Mouse (Mus musculus): ENCODE data around the gene Hmgn1. TPM values are rescaled to one million over a fixed set of nuclear protein-coding genes. Genes with fewer than 3 reads are reported as not detected.
"Not testable (repeated sequence)": the region's sequence is repeated elsewhere in the genome, so short reads cannot be mapped to it uniquely, and the experiment has no call there.

Gene Hmgn1
- polyA plus RNA-seq, 1 experiment from 2014 or later: 315 TPM

GRCm38 (mm10) chr16:96112769-96113168 lies 14.8 kb downstream of the Hmgn1 start:
- Histone ChIP-seq H3K4me3 (no peak overlapping the region), H3K27me3 (replicated peaks) (no peaks in the 10 kb centered on the region), H3K9me3 (no peaks in the 10 kb centered on the region), H3K4me2 (no peak overlapping the region), H3K4me1 (no peaks in the 10 kb centered on the region), H3K27ac (no peak overlapping the region), H3K9ac (no peak overlapping the region), H3K36me3 (replicated peaks) (no peaks in the 10 kb centered on the region)
- ATAC-seq (replicated peaks): no peak
- 31% methylated on average over 2 of the region's 2 CpGs for WGBS

- no peak for ATAC-seq (replicated peaks)
- Histone ChIP-seq H3K9ac (no peak overlapping the region), H3K4me1 (no peaks in the 10 kb centered on the region), H3K4me3 (no peak overlapping the region), H3K9me3 (no peaks in the 10 kb centered on the region), H3K36me3 (replicated peaks) (no peaks in the 10 kb centered on the region), H3K27ac (no peak overlapping the region), H3K27me3 (replicated peaks) (no peaks in the 10 kb centered on the region), H3K4me2 (no peak overlapping the region)
- WGBS: 92% methylated on average over 5 of the region's 5 CpGs
These were observed 16.7 kb downstream of the Hmgn1 start for GRCm38 (mm10) chr16:96110655-96111345.

- Histone ChIP-seq H3K27me3 (replicated peaks) (no peaks in the 10 kb centered on the region), H3K4me2 (no peak overlapping the region), H3K4me3 (no peak overlapping the region), H3K9me3 (no peaks in the 10 kb centered on the region), H3K4me1 (no peaks in the 10 kb centered on the region), H3K9ac (no peak overlapping the region), H3K36me3 (replicated peaks) (no peaks in the 10 kb centered on the region), H3K27ac (no peak overlapping the region)
- WGBS: 77% methylated on average over 4 of the region's 4 CpGs
- no peak for ATAC-seq (replicated peaks)
These were observed 17.9 kb downstream of the Hmgn1 start for GRCm38 (mm10) chr16:96109673-96110072.

GRCm38 (mm10) chr16:96103036-96103435 lies 24.5 kb downstream of the Hmgn1 start:
- no peaks in the 10 kb centered on the region for H3K27me3 ChIP-seq (replicated peaks)
- H3K4me1 ChIP-seq: no peaks in the 10 kb centered on the region
- H3K4me3 ChIP-seq: no peak overlapping the region
- H3K9ac ChIP-seq: no peak overlapping the region
- WGBS: 37% methylated on average over 2 of the region's 2 CpGs
- no peak for ATAC-seq (replicated peaks)
- H3K27ac ChIP-seq: no peak overlapping the region
- H3K36me3 ChIP-seq (replicated peaks): no peaks in the 10 kb centered on the region
- H3K4me2 ChIP-seq: no peak overlapping the region
- no peaks in the 10 kb centered on the region for H3K9me3 ChIP-seq

GRCm38 (mm10) chr16:96097811-96098210 lies 29.7 kb downstream of the Hmgn1 start:
- H3K9me3 ChIP-seq; H3K4me3 ChIP-seq; H3K27ac ChIP-seq; H3K27me3 ChIP-seq (replicated peaks); ATAC-seq (replicated peaks); H3K36me3 ChIP-seq (replicated peaks); H3K9ac ChIP-seq; H3K4me2 ChIP-seq; H3K4me1 ChIP-seq: not testable (repeated sequence)

- H3K27ac ChIP-seq: no peak overlapping the region
- no peak overlapping the region for H3K9ac ChIP-seq
- no peaks in the 10 kb centered on the region for H3K9me3 ChIP-seq
- no peak for ATAC-seq (replicated peaks)
- WGBS: 88% methylated on average over 5 of the region's 5 CpGs
- no peaks in the 10 kb centered on the region for H3K36me3 ChIP-seq (replicated peaks)
- no peaks in the 10 kb centered on the region for H3K27me3 ChIP-seq (replicated peaks)
- H3K4me2 ChIP-seq: no peak overlapping the region
- no peaks in the 10 kb centered on the region for H3K4me1 ChIP-seq
- no peak overlapping the region for H3K4me3 ChIP-seq
These were observed 31.6 kb downstream of the Hmgn1 start for GRCm38 (mm10) chr16:96095966-96096365.

GRCm38 (mm10) chr16:96091515-96092504 lies 35.7 kb downstream of the Hmgn1 start:
- no peak overlapping the region for H3K27ac ChIP-seq
- H3K36me3 ChIP-seq (replicated peaks): no peaks in the 10 kb centered on the region
- H3K9me3 ChIP-seq: no peaks in the 10 kb centered on the region
- H3K4me1 ChIP-seq: no peaks in the 10 kb centered on the region
- no peak overlapping the region for H3K9ac ChIP-seq
- no peak for ATAC-seq (replicated peaks)
- H3K4me2 ChIP-seq: no peak overlapping the region
- WGBS: 67% methylated on average over 9 of the region's 9 CpGs
- no peaks in the 10 kb centered on the region for H3K27me3 ChIP-seq (replicated peaks)
- H3K4me3 ChIP-seq: no peak overlapping the region

GRCm38 (mm10) chr16:96088120-96088519 lies 39.4 kb downstream of the Hmgn1 start:
- WGBS: 81% methylated on average over 5 of the region's 5 CpGs
- Histone ChIP-seq H3K4me2 (no peak overlapping the region), H3K9ac (no peak overlapping the region), H3K4me3 (no peak overlapping the region), H3K9me3 (no peaks in the 10 kb centered on the region), H3K4me1 (peaks cover 11% of the 10 kb centered on the region), H3K36me3 (replicated peaks) (no peaks in the 10 kb centered on the region), H3K27me3 (replicated peaks) (no peaks in the 10 kb centered on the region), H3K27ac (no peak overlapping the region)
- no peak for ATAC-seq (replicated peaks)

- WGBS: 77% methylated on average over 4 of the region's 4 CpGs
- H3K9me3 ChIP-seq: no peaks in the 10 kb centered on the region
- no peak overlapping the region for H3K9ac ChIP-seq
- no peak overlapping the region for H3K4me3 ChIP-seq
- no peaks in the 10 kb centered on the region for H3K27me3 ChIP-seq (replicated peaks)
- no peaks in the 10 kb centered on the region for H3K36me3 ChIP-seq (replicated peaks)
- ATAC-seq (replicated peaks): no peak
- no peak overlapping the region for H3K27ac ChIP-seq
- H3K4me1 ChIP-seq: peaks cover 13% of the 10 kb centered on the region
- H3K4me2 ChIP-seq: no peak overlapping the region
These were observed 40.1 kb downstream of the Hmgn1 start for GRCm38 (mm10) chr16:96087436-96087835.

- Histone ChIP-seq H3K4me1 (peaks cover 13% of the 10 kb centered on the region), H3K27me3 (replicated peaks) (no peaks in the 10 kb centered on the region), H3K9ac (no peak overlapping the region), H3K4me2 (no peak overlapping the region), H3K9me3 (no peaks in the 10 kb centered on the region), H3K36me3 (replicated peaks) (no peaks in the 10 kb centered on the region), H3K27ac (no peak overlapping the region), H3K4me3 (no peak overlapping the region)
- WGBS: 69% methylated on average over 12 of the region's 12 CpGs
- ATAC-seq (replicated peaks): no peak
These were observed 40.5 kb downstream of the Hmgn1 start for GRCm38 (mm10) chr16:96087001-96087400.

- no peaks in the 10 kb centered on the region for H3K36me3 ChIP-seq (replicated peaks)
- H3K4me1 ChIP-seq: peaks cover 19% of the 10 kb centered on the region
- no peak overlapping the region for H3K27ac ChIP-seq
- no peak overlapping the region for H3K9ac ChIP-seq
- H3K4me2 ChIP-seq: no peak overlapping the region
- no peaks in the 10 kb centered on the region for H3K27me3 ChIP-seq (replicated peaks)
- no peaks in the 10 kb centered on the region for H3K9me3 ChIP-seq
- no peak for ATAC-seq (replicated peaks)
- no peak overlapping the region for H3K4me3 ChIP-seq
These were observed 41.9 kb downstream of the Hmgn1 start for GRCm38 (mm10) chr16:96085597-96085996.

- WGBS: 5% methylated on average over 20 of the region's 20 CpGs
- peaks cover 6% of the 10 kb centered on the region; the same call in 1 of the 2 replicates for H3K36me3 ChIP-seq (replicated peaks)
- ATAC-seq (replicated peaks): peak; percentile 10; the same call in 1 of the 2 replicates
These were observed 44.3 kb downstream of the Hmgn1 start for GRCm38 (mm10) chr16:96083179-96083646.

More at GRCm38 (mm10) chr16:96083179-96083646, 44.3 kb downstream of the Hmgn1 start:
- Histone ChIP-seq H3K27me3 (replicated peaks) (no peaks in the 10 kb centered on the region), H3K9ac (peak overlapping the region; percentile 99), H3K27ac (peak overlapping the region; percentile 97), H3K4me1 (peaks cover 33% of the 10 kb centered on the region), H3K4me2 (peak overlapping the region; percentile 55), H3K9me3 (no peaks in the 10 kb centered on the region), H3K4me3 (peak overlapping the region; percentile 92)
